Mouse (Mus musculus) fibroblast of lung, adult 2 months (primary cell): Measurements from ENCODE around the gene Espnl.

Source experiments
- DNase-seq: peaks from one replicate; pipeline ENCODE4 v3.0.0-alpha.2; 2011; ENCODE audit warnings: low read depth

The Espnl gene

DNA sequence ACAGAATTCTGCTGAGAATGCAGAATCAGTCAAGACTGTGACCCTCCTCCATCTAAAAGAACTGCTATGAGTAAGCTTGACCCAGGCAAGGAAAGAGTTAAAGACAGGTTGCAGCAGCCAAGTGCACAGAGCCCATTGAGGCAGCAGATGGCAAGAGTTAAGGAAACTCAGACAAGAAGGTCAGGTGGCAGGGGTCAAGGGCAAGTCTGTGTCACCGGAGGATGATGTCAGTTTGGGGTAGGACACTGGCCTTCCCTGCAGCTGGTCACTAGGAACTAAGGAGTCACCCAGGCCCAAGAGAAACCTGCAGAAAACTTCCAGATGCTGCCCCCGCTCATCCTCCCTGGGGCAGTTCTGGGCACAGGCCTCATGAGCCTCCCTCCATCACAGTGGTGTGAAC, 2.8 kb downstream of the Espnl start:
- DNase-seq, result no peak

- no peak for DNase-seq
Measured at GRCm38 (mm10) chr1:91325488-91326042, 3.7 kb downstream of the Espnl start.

- no peak for DNase-seq
Measured at GRCm38 (mm10) chr1:91332102-91332501, 10.2 kb downstream of the Espnl start.

DNA sequence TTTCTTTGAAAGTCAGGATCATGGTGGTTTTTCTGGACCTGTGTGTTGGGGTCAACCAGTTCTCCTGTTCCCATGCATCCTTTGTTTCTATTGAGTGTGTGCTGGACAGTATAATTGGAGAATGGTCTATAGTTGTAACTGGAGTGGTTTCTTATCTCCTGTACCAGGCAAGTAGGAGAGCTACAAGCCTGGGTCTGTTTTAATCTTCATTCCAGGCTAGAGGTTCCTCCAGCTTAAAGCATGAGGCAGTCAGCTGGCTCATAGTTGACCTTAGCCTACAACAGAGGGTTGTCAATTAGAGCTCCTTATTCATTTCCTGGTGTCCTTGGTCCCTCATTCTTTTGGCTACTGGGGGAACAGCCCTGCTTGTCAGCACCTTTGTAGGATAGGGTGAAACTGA, 11.7 kb downstream of the Espnl start:
- no peak for DNase-seq

GRCm38 (mm10) chr1:91337355-91337754, 15.5 kb downstream of the Espnl start:
- no peak for DNase-seq

DNA sequence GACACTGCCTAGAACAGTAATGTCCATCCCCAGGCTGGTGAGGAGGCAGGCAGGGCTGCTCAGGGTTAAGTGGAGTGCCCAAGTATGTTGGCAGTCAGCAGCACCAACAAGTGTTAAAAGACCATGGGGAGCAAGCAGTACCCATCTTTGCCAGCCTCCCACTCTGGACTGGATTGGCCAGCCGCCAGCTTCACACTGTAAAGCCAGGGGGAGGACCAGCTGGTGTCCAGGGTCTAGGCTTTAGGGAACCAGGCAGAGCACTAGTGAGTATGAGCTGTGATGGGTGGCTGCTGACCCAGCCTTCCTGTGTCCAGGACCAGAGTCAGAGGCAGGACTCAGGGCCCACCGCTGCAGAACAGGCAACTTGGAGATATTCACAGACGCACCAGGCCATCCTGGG, 22.1 kb downstream of the Espnl start:
- no peak for DNase-seq

- no peak for DNase-seq
Measured at GRCm38 (mm10) chr1:91344921-91345685, 23.2 kb downstream of the Espnl start.

DNA sequence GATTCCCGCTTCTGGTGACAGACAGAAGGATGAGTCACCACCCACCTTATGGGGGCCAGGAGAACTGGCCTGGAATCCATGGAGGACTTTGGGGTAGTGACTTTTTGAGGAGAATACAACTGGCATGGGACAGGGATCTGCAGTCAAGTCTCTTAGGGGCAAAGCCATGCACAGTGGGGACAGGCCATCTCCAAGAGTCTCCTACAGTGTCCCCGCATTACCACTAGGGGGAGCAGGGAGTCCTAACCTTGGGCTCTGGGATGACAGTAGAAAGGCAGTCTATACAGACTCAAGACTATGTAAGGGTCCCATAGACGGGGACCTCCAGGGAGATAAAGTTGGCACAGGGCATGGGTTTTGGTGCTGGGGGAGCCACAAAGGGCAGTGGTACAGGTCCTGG, 25.0 kb downstream of the Espnl start:
- no peak for DNase-seq

- no peak for DNase-seq
Measured at GRCm38 (mm10) chr1:91350841-91351240, 29.0 kb downstream of the Espnl start, which contains the start of gene Klhl30. Klhl30 (plus strand) TSS chr1:91351016.

- no peak for DNase-seq
Measured at GRCm38 (mm10) chr1:91351249-91351648, 29.4 kb downstream of the Espnl start.

GRCm38 (mm10) chr1:91352277-91352676, 30.4 kb downstream of the Espnl start:
- peak; percentile 91 for DNase-seq

DNA sequence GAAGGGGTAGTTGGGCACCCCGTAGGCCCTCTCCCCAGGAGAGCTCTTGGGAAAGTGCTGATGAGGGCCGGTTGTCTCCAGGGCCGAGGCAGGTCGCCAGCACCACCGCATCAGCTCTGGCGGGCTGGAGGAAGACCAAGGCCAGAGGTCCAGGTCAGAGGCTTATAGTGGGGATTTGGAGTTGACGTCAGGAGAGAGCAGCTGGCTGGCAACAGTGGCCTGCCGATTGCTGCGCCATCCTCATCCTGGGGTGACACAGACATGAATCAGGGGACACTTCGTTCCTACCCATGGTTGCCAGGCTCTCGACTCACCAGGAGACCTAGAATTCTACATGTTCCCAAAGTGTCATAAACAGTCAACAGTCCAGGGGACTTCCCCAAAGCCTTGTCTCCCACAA, 34.2 kb downstream of the Espnl start:
- DNase-seq, result no peak

DNA sequence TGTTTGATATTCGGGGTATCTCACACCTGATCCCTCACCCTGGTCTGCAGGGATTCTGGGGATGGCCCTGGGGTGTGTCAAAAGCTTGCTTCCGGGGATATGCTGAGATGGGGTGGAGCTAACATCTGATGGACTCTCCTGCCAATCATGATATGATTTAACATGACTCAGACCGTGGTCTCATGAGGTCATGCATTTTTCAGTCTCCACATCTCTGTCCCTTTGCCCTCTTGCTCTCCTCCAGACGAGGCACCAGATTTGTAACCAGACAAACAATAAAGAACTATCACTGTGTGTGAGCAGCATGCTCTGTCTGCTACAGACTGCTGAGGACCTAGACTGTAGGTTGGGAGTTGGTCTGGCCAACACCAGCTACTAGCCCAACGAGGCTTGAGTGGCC, 40.2 kb downstream of the Espnl start:
- no peak for DNase-seq

GRCm38 (mm10) chr1:91364822-91365644, 43.2 kb downstream of the Espnl start:
- DNase-seq, result no peak

GRCm38 (mm10) chr1:91365816-91366214, 43.9 kb downstream of the Espnl start:
- DNase-seq, result no peak

- no peak for DNase-seq
Measured at GRCm38 (mm10) chr1:91366215-91367108, 44.6 kb downstream of the Espnl start, which contains the start of gene Erfe. Erfe (plus strand) TSS chr1:91366430.

GRCm38 (mm10) chr1:91367295-91367694, 45.4 kb downstream of the Espnl start:
- no peak for DNase-seq

DNA sequence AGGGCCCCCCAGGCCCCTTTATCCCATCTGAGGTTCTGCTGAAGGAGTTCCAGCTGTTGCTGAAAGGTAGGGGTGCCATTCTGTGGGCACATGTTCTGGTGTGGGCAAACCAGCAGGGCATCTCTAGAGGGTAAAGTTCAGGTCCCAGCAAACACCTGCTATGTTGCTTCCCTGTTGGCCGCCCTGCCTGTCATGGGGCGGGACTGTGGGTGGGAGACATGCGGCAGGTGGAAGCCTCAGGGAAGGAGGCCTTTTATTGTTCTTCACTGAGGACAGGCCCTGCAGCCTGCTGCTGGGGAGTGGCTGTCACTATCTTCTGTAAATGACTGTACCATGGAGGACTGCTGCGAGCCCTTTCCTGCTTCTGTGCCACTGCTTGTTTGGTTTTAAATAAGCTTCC, 47.5 kb downstream of the Espnl start:
- no peak for DNase-seq

DNA sequence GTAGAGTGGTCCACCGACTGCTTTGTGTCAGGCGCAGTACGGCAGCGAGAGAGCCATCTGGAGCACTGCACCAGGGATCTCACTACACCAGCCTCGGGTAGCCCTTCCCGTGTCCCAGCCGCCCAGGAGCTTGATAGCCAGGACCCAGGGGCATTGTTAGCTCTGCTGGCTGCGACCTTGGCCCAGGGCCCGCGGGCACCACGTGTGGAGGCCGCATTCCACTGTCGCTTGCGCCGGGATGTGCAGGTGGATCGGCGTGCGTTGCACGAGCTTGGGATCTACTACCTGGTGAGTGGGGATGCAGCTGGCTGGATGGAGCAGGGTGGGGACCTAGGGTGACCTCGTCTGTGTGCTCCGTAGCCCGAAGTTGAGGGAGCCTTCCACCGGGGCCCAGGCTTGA, 48.2 kb downstream of the Espnl start:
- DNase-seq, result no peak

DNA sequence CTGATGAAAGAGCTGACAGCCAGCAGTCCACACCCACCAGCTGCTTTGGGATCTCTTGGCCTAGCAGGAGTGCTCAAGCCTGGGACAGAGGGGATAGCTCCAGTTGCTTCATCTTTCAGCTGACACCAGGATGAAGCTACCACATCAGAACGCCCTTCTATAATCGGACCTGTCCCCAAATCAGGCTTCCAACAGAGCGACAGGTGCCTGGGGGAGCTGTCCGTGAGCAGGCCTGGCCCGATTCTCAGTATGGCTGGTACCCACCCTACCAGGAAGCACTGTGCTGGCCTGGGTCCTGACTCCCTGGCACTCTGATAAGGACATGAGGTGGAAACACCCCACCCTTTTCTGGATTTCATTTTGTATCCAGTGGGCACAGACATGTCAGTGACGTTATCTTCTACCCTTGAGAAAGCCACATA, 51.5 kb downstream of the Espnl start:
- no peak for DNase-seq

DNA sequence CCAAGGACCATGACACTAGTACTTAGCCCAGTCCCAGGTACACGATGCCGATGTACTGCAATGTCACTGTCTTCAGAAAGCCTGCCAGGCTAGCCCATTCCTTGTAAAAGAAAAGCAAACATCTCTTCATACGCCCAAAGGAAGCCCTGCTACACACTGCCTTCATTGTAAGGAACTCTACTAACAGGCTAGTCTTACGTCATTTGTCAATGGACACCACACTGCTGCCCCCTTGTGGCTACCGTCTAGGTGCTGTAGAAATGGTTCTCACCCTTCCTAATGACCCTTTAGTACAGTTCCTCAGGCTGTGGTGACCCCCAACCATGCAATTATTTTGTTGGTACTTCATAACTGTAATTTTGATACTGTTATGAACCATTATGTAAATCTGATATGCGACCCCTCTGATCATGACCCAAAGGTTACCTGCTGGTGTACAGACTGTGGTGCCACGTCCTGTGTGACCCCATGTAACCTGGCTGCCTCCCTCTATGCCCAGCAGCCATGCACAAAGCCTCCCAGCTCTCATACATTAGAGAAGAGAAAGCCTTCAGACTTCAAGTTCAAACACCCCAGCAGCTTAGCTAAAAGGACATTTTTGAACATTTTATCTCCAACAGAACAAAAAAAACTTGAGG, 58.7 kb downstream of the Espnl start:
- peak; percentile 73 for DNase-seq
